Mouse (Mus musculus) frontal cortex, postnatal 14 days (tissue): ENCODE data around the gene Trp53i13.
A peak's percentile ranks its signal among the peaks of the same experiment; 100 is the strongest.
"Not testable (repeated sequence)": the region's sequence is repeated elsewhere in the genome, so short reads cannot be mapped to it uniquely, and the experiment has no call there.

Experiments
- DNase-seq, 2 experiments: peaks; one replicate each; pipeline ENCODE4 v3.0.0; 2022; ENCODE audit warnings: low spot score in 2 of 2

The Trp53i13 gene

DNA sequence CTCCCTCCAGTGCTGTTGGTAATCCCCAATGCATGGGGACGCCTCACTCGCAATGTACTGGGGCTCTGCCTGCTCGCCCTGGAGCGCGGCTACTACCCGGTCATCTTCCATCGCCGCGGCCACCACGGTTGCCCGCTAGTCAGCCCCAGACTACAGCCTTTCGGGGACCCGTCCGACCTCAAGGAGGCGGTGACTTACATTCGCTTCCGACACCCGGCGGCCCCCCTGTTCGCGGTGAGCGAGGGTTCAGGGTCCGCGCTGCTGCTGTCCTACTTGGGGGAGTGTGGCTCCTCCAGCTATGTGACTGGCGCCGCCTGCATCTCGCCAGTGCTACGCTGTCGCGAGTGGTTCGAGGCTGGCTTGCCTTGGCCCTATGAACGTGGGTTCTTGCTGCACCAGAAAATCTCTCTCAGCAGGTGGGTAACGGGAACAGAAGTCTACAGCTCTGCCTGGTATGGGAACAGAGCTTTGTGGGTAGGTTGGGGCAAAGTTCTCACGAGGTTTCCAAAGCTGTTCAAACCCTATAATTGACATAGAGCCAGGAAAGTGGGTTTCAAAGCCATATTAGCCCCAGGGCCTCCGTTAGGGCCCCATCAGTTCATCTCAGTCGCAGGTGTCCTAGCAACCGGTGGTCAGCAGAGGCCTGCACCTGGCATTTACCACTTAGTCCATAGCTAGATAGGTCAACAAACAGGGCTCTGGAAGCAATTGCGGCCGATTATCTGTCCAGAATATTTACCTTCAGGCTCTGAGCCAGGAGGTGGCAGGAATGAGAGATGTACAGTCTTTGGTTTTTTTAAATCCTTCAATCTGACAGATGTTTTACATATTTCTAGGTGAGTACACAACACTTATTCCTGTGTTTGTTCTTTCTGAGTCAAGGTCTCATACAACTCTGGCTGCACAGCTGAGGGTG, at the start of gene Trp53i13:
Gene Trp53i13, minus strand, starts transcription at position 344 of the 916 bp plus-strand sequence.
- DNase-seq = no peak

- no peak for DNase-seq
Observed at GRCm38 (mm10) chr11:77545261-77545660, 29.5 kb upstream of the Trp53i13 start.

GRCm38 (mm10) chr11:77532202-77532846, 16.5 kb upstream of the Trp53i13 start:
- no peak for DNase-seq

- DNase-seq = no peak
Observed at GRCm38 (mm10) chr11:77530862-77531261, 15.1 kb upstream of the Trp53i13 start.

- DNase-seq = no peak
Observed at GRCm38 (mm10) chr11:77529644-77530043, 13.9 kb upstream of the Trp53i13 start.

DNA sequence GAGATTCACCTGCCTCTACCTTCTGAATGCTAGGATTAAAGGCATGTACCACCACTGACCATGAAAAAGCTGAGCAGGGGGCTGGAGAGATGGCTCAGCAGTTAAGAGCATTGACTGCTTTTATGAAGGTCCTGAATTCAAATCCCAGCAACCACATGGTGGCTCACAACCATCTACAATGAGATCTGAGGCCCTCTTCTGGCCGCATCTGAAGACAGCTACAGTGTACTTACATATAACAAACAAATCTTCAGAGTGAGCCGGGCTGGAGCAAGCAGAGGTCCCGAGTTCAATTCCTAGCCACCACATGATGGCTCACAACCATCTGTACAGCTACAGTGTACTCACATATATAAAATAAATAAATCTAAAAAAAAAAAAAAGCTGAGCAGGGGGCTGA, 12.6 kb upstream of the Trp53i13 start:
- not testable (repeated sequence) for DNase-seq

GRCm38 (mm10) chr11:77525804-77526486, 10.2 kb upstream of the Trp53i13 start:
- DNase-seq = no peak

- peak in 1 of 2 experiments; percentile 37 for DNase-seq
Observed at GRCm38 (mm10) chr11:77520601-77521529, 5.1 kb upstream of the Trp53i13 start.

DNA sequence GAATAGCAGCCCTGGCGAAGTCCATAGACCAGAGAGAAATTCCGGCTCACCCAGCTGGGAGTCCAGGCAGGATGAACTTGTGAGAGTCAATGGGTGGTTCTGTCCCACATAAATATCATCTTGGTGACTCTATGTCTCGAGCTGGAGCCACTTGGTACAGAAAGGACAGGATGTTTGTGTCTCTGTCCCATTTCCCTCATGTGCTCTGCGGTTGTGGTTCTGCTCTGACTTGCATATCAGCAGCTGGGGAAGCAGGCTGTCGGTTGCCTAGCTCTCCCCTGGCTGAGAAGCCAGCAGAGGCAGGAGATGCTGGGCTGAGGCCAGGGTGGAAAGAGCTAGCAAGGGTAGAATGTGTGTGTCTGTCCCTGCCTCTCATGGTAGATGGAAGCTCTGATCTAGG, 3.3 kb upstream of the Trp53i13 start, which contains the start of gene Gm10392:
Gene Gm10392, minus strand, starts transcription at position 156 of the 400 bp plus-strand sequence.
- peak in 1 of 2 experiments; percentile 22 for DNase-seq

- no peak for DNase-seq
Observed at GRCm38 (mm10) chr11:77518051-77518798, 2.4 kb upstream of the Trp53i13 start.

GRCm38 (mm10) chr11:77516553-77517425, 1.0 kb upstream of the Trp53i13 start:
- DNase-seq = no peak

GRCm38 (mm10) chr11:77514832-77515636, 746 bp downstream of the Trp53i13 start, which contains the start of gene Abhd15:
Gene Abhd15, plus strand, starts transcription at chr11:77515121.
- peak in 1 of 2 experiments; percentile 54 for DNase-seq

DNA sequence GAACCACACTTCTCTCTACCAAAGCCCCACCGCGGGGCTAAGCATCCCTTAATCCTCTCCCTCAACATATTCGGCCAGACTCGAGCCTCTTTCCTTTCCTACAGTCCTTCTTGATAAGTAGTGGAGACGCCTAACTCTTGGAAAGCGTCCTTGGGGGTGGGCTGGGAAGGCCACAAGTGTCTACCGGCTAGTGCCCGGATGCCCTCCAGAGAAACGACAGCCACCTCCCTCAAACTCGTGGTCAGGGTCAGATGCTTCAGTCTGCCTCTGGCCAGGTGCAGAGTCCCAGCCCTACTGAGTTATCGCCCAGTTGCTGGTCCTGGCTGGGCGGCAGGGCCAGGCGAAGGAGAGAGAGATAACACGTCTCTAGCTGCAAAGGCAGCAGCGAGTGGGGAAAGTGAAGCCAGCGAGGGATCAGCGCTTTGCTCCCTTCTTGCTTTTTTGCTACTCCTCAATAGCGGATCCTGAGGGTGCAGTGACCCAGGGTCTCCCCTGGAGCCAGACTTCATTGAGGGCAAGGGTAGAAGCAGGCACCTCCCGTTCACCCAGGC, 1.4 kb downstream of the Trp53i13 start:
- no peak for DNase-seq

DNA sequence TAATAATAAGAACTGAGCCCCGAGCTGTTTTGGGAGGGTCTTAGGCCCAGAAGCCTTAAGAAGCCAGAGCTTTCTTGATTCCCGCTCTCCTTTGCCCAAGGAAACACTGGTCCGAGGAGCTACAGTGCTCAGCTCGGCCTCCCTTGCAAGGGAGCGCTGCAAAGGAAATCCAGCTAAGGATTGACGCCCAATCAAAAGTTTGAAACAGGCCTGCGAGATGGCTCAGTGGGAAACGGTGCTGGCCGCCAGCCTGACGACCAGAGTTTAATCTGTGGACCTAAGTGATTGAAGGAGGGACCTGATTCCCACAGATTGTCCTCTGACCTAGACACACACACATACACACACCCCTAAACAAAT, 2.0 kb downstream of the Trp53i13 start:
- no peak for DNase-seq

DNA sequence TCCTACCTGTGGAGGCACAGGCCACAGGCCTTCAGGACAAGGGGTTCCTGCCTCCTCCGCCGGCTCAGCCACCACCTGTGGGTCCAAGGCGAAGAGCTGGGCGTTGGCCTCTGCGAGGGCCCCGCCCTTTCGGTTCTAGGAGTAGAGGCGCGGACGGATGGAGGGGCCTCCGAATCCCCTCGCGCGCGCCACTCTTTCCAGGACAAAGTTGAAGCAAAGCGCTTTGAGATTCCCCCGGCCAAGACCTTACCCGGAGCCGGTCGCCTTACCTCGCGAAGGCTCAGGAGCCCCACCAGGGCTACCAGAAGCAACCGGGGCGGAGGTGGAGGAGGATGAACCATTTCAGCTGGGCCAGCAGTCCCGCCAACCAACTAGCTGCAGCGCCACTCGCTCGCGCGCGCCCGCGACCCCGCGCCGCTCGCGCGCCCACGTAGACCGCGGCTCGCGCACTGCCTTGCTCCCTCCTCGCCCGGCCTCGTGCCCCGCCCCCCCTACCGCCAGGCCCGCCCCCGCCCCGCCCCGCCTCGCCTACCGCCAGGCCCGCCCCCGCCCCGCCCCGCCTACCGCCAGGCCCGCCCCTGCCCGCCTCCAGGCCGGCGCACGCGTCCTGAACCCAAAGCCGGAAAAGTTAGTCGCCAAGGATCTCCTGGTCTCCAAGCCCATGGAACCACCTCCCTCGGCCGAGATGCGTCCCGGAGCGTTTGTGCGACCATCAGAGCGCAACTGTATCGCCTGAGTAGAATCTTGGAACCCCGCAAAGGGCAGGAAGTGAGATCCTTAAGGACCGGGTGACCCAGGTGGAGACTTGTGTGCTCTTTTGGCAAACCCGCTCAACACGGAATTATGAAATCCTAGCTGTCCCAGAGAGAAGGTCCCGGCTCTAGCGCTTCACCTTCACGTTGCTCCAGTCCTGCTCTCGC, 2.6 kb downstream of the Trp53i13 start:
- DNase-seq = peak in 1 of 2 experiments; percentile 44

- no peak for DNase-seq
Observed at GRCm38 (mm10) chr11:77511336-77511735, 4.4 kb downstream of the Trp53i13 start.
